Mouse (Mus musculus) kidney, postnatal 0 days (tissue): Measurements from ENCODE around the gene Bcl6. TPM values are rescaled to one million over a fixed set of nuclear protein-coding genes. Genes with fewer than 3 reads are reported as not detected.

Source experiments
- ATAC-seq: fragments of 200-750 bp; cut with Nextera tagmentation; replicated peaks from 2 replicates; pipeline ENCODE4 v1.8.0; 2017; ENCODE audit warnings: low read depth, moderate number of reproducible peaks, moderate TSS enrichment, moderate library complexity; ENCODE audit not compliant: low FRiP score
- DNase-seq: peaks from one replicate; pipeline ENCODE4 v3.0.0-alpha.2; 2016; ENCODE audit warnings: low spot score
- H3K27ac ChIP-seq: fragments of 300-500 bp; sonication (generic); 2 replicates; pipeline ENCODE4 v1.5.1; 2014; ENCODE audit warnings: mild to moderate bottlenecking
- H3K27me3 ChIP-seq: fragments of 300-500 bp; sonication (generic); 2 replicates; pipeline ENCODE4 v1.6.1; 2014; ENCODE audit warnings: low read length, mixed read lengths; ENCODE audit not compliant: insufficient read depth
- H3K36me3 ChIP-seq: fragments of 300-500 bp; sonication (generic); 2 replicates; pipeline ENCODE4 v1.6.1; 2014; ENCODE audit warnings: low read length, mixed read lengths; ENCODE audit not compliant: insufficient read depth
- H3K4me1 ChIP-seq: fragments of 300-500 bp; sonication (generic); replicated peaks from 2 replicates; pipeline ENCODE4 v1.6.1; 2014; ENCODE audit warnings: antibody characterized with exemption, low read length, mixed read lengths; ENCODE audit not compliant: insufficient read depth
- H3K4me2 ChIP-seq: fragments of 300-500 bp; sonication (generic); 2 replicates; pipeline ENCODE4 v1.6.1; 2014; ENCODE audit warnings: mild to moderate bottlenecking, low read length, moderate library complexity, mixed read lengths
- H3K4me3 ChIP-seq: fragments of 300-500 bp; sonication (generic); replicated peaks from 2 replicates; pipeline ENCODE4 v1.5.1; 2014; ENCODE audit warnings: low read depth, low read length
- H3K9ac ChIP-seq: fragments of 300-500 bp; sonication (generic); 2 replicates; pipeline ENCODE4 v1.6.1; 2014; ENCODE audit warnings: low read depth, low read length
- H3K9me3 ChIP-seq: fragments of 300-500 bp; sonication (generic); replicated peaks from 2 replicates; pipeline ENCODE4 v1.6.1; 2016; ENCODE audit warnings: low read length, inconsistent platforms, mixed read lengths
- CTCF ChIP-seq: IDR thresholded peaks from 2 replicates; pipeline ENCODE4 v1.5.1; 2016; ENCODE audit warnings: antibody characterized with exemption, low read depth, mild to moderate bottlenecking, moderate library complexity
- WGBS: fragments of 180-500 bp; shearing (Covaris S2); extraction: QIAGEN DNeasy Blood & Tissue Kit; methylation state at CpG from one replicate; pipeline ENCODE4 v1.1.7; 2014; 5-methylcytosine and 5-hydroxymethylcytosine counted together
- polyA plus RNA-seq: library from polyadenylated mRNA; unstranded; fragments of >200 nt; fragmentation: Nextera tagmentation; extraction: Ambion mirVana; gene quantifications from 2 replicates; pipeline ENCODE4 v1.2.1, GENCODE M21; 2015

Gene Bcl6
- polyA plus RNA-seq, 1 experiment from 2014 or later: 0.80 TPM

DNA sequence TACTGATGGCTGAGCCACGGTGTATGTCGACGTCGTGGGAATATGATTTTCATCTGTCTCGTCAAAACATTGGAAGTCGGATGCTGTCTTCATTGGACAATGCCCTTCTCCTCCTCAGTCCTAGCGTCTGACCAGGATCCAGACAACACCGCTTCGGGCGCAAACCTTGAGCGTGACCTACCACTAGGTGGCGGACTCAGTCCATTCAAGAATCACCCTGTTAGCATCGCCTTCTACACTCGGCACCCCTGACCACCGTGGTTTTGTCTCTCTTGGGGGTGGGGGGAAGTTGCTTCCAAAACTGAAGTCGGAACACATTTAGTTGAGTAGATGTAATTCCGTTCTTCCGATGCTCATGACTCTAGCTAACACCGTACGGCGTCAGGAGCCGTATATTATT is 4.5 kb downstream of the Bcl6 start:
- ATAC-seq: peak; percentile 41

DNA sequence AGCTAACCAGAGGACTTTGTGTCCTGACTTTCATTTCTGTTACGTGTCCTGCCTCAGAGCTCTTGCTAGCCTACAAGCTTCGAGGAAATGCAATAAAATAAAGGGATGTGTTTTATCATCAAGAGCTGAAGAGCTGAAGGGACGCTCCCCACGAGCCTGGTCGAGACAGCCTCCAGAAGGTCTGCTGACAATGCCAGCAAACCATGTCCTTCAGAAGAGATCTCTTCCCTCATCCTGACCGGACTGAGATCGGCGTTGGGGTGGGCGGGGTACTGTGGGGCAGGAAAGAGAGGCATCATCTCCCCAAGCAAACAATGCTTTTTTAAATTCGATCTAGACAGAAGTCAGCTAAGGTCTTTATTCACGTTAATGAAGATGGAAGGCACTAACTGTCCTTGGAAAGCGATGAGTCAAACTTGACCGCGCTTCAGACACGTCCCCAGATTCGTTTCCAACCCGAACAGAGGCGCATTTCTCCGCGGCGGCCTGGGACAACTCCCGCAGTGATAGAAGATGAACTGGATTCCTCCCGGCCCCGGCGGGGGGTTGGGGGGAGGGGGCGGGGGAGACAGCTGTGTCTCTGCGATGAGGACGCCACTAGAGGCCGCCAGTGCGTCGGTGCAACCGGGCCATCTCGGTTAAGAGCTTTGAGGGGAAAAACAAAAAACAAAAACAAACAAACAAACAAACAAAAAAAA is 5.6 kb downstream of the Bcl6 start:
- peak; percentile 71 for DNase-seq
- Histone ChIP-seq H3K36me3 (no peaks in the 10 kb centered on the region), H3K9ac (peak overlapping the region; percentile 43; the same call in 1 of the 2 replicates), H3K4me3 (peak overlapping the region; percentile 49), H3K27ac (peak overlapping the region; percentile 55; the same call in 1 of the 2 replicates), H3K4me2 (peak overlapping the region; percentile 89), H3K4me1 (peaks cover 16% of the 10 kb centered on the region), H3K27me3 (peaks cover 3% of the 10 kb centered on the region; the same call in 1 of the 2 replicates), H3K9me3 (no peaks in the 10 kb centered on the region)
- TF ChIP-seq CTCF: peak; percentile 55; the same call in 1 of the 2 replicates
- WGBS: 2% methylated on average over 33 of the region's 33 CpGs
- no peak for ATAC-seq

More for the DNA sequence above, 4.5 kb downstream of the Bcl6 start:
- peak; percentile 96 for DNase-seq
- Histone ChIP-seq H3K9ac (peak overlapping the region; percentile 49; the same call in 1 of the 2 replicates), H3K4me2 (peak overlapping the region; percentile 89), H3K36me3 (no peaks in the 10 kb centered on the region), H3K27me3 (peaks cover 3% of the 10 kb centered on the region; the same call in 1 of the 2 replicates), H3K4me1 (peaks cover 16% of the 10 kb centered on the region), H3K9me3 (no peaks in the 10 kb centered on the region), H3K4me3 (peak overlapping the region; percentile 46), H3K27ac (no peak overlapping the region)
- WGBS: under 1% methylated on average over 22 of the region's 22 CpGs
- peak; percentile 98 for TF ChIP-seq CTCF

DNA sequence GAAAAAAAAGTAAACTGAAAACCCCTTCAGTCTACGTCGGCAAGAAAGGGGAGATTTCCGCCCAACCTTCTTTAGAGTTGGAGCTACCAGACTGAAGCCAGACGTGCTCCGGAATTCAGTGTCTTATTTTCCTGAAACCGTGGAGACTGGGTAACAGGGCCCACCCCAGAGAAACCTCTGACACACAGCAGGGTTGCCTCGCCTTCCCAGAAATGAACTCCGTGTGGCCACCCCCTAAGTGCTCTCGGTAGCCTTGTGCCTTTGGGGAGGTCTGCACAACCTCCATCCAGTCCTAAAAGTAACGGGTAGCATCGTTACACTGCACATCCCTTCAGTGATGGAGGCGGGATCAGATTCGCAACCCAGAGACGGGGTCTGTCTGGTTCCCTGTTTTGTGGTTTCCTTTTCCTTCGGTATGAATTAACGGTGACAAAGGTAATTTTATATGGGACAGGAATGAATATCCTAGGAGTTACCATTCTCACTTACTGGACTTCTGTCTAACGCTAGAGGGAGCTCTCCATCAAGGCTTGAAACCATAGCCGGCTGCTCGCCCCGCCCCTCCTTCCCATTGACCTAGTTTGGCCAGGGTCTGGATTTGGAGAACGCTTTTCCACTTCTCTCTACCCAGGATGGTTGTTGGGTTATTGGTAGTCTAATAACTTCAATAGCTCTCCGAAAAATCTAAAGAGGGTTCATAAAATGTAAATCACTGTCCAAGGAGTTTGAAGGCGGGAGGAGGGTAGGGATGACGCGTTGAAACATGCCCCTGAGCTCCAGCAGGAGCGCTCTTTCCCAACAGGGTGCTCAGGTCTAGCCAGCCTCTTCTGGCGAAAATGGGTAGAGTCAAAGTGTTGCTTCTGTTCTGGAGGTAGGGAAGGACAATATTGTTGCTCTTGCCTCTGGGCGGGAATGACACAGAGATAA is 6.5 kb downstream of the Bcl6 start:
- no peaks in the 10 kb centered on the region for H3K36me3 ChIP-seq
- peaks cover 16% of the 10 kb centered on the region for H3K4me1 ChIP-seq
- H3K4me2 ChIP-seq: peak overlapping the region; percentile 89
- H3K9ac ChIP-seq: peak overlapping the region; percentile 43; the same call in 1 of the 2 replicates
- H3K27ac ChIP-seq: peak overlapping the region; percentile 55; the same call in 1 of the 2 replicates
- ATAC-seq (peak; percentile 64), DNase-seq (peak; percentile 96)
- H3K4me3 ChIP-seq: peak overlapping the region; percentile 49
- peak; percentile 86 for TF ChIP-seq CTCF
- peaks cover 3% of the 10 kb centered on the region; the same call in 1 of the 2 replicates for H3K27me3 ChIP-seq
- no peaks in the 10 kb centered on the region for H3K9me3 ChIP-seq
- WGBS: 2% methylated on average over 28 of the region's 28 CpGs

DNA sequence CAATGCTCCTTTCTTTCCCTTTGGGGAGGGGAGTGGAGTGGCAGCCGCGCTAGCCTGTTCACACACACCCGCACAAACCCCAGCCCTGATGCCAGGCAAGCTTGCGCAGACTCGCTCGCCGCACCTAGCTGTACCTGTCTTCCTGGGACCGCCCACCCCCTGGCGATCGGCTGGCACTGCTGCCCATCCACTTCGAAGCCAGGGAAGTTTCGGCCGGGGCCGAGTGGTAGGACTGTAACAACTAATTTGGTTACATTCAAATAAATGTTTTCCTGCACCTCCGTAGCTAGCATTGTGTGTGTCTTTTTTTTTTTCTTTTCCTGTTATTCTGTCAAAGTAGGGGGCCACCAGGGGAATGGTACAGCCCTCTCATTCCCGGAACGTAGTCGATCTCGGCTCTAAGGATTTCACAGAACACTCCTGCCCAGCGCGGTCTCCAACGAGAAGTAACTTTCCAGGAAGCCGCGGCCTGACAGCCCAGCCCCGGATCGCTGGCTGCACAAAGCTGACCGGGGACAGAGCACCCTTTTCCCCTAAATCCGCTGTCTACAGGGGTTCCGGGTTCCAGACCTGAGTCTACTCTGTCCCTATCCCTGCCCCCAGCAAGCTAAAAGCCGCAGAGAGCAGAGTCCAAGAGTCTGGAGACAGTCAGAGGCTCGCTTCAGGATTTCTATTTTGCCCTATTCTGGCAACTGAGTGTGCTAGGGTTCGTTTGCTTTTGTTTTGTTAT is 7.5 kb downstream of the Bcl6 start:
- no peak for TF ChIP-seq CTCF
- no peaks in the 10 kb centered on the region for H3K36me3 ChIP-seq
- H3K9ac ChIP-seq: peak overlapping the region; percentile 47
- H3K27me3 ChIP-seq: peaks cover 3% of the 10 kb centered on the region; the same call in 1 of the 2 replicates
- peak; percentile 60 for DNase-seq
- H3K4me2 ChIP-seq: peak overlapping the region; percentile 89
- ATAC-seq: no peak
- H3K27ac ChIP-seq: no peak overlapping the region
- H3K4me1 ChIP-seq: peaks cover 16% of the 10 kb centered on the region
- H3K4me3 ChIP-seq: peak overlapping the region; percentile 49
- no peaks in the 10 kb centered on the region for H3K9me3 ChIP-seq
- 2% methylated on average over 32 of the region's 32 CpGs for WGBS

DNA sequence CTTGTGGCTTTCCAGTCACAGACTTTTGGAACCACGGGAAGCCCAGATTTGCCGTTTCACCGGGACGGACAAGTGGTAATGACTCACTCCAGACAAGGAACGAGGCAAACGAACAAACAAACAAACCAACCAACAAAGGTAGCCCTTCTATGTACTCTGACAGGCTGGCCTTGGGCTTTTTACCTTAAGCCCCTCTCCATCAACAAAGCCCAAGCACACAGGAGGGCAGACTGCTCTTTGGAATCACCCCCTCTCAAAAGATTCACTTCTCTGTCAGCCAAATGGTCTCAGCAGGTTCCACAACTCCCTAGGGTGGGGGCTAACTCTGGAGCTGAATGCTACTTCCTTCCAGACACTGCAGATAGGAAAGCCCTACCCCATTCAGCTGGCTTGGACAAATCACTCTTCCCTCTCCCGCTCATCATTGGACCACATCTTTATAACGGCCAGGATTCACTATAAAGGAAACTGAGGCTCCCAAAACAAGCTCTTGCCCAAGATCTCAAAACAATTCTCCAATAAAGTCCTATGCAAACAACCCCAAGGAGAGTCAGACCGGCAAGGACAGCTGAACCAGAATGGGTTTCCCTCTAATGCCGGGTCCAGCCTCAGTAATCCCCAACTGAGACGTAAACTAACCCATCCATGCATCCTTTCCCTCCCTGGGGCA is 8.3 kb downstream of the Bcl6 start:
- Histone ChIP-seq H3K4me3 (peak overlapping the region; percentile 49), H3K27me3 (peaks cover 3% of the 10 kb centered on the region; the same call in 1 of the 2 replicates), H3K4me2 (peak overlapping the region; percentile 89), H3K9ac (peak overlapping the region; percentile 47; the same call in 1 of the 2 replicates), H3K4me1 (peaks cover 16% of the 10 kb centered on the region), H3K36me3 (no peaks in the 10 kb centered on the region), H3K9me3 (no peaks in the 10 kb centered on the region), H3K27ac (no peak overlapping the region)
- no peak for TF ChIP-seq CTCF
- DNase-seq: no peak
- WGBS: 25% methylated on average over 11 of the region's 11 CpGs
- no peak for ATAC-seq
